Mouse (Mus musculus): ENCODE results near the gene Rnf114. TPM values are rescaled to one million over a fixed set of nuclear protein-coding genes. Genes with fewer than 3 reads are reported as not detected.

The Rnf114 gene
- polyA plus RNA-seq, 2 experiments, result 78.1 to 83.6 TPM

- Histone ChIP-seq H3K9me3 (ENCODE audit: control insufficient read depth, low read length) (no peaks in the 10 kb centered on the region), H3K9ac (ENCODE audit: low read depth, low read length, severe bottlenecking) (no peak overlapping the region), H3K4me2 (replicated peaks; ENCODE audit: low read depth, low read length, severe bottlenecking) (no peak overlapping the region), H3K4me3 (replicated peaks; ENCODE audit: low read length) (no peak overlapping the region), H3K36me3 (ENCODE audit: control insufficient read depth, insufficient read depth, low read length) (peaks cover 54% of the 10 kb centered on the region), H3K27me3 (ENCODE audit: control insufficient read depth, insufficient read depth, low read length) (no peaks in the 10 kb centered on the region), H3K27ac (replicated peaks; ENCODE audit: low read depth, low read length) (0 out of 2 replicates have a peak overlapping the region, but pooled peaks have one; percentile 15), H3K4me1 (ENCODE audit: control insufficient read depth, insufficient read depth, low read length) (peaks cover 8% of the 10 kb centered on the region; the same call in 1 of the 2 replicates)
- 81% methylated on average over 5 of the region's 5 CpGs for WGBS
- DNase-seq (ENCODE audit: low spot score), result no peak
- no peak for TF ChIP-seq POLR2A (IDR thresholded peaks at IDR 0.05; ENCODE audit: borderline replicate concordance, extremely low read depth, insufficient read depth, insufficient read length)
- no peak for ATAC-seq (ENCODE audit: low FRiP score, low read depth)
These were observed 16.8 kb upstream of the Rnf114 start for GRCm38 (mm10) chr2:167475596-167475995.

GRCm38 (mm10) chr2:167476200-167476688 is 16.2 kb upstream of the Rnf114 start:
- Histone ChIP-seq H3K9ac (ENCODE audit: low read depth, low read length, severe bottlenecking) (peak overlapping the region; percentile 21; the same call in 1 of the 2 replicates), H3K36me3 (ENCODE audit: control insufficient read depth, insufficient read depth, low read length) (peaks cover 54% of the 10 kb centered on the region)
- 39% methylated on average over 7 of the region's 7 CpGs for WGBS

GRCm38 (mm10) chr2:167476762-167477161 is 15.7 kb upstream of the Rnf114 start:
- no peaks in the 10 kb centered on the region for H3K27me3 ChIP-seq (ENCODE audit: control insufficient read depth, insufficient read depth, low read length)
- DNase-seq (ENCODE audit: low spot score) (no peak), ATAC-seq (ENCODE audit: low FRiP score, low read depth) (no peak)
- H3K4me1 ChIP-seq (ENCODE audit: control insufficient read depth, insufficient read depth, low read length), result peaks cover 8% of the 10 kb centered on the region; the same call in 1 of the 2 replicates
- H3K4me2 ChIP-seq (replicated peaks; ENCODE audit: low read depth, low read length, severe bottlenecking), result no peak overlapping the region
- TF ChIP-seq POLR2A (IDR thresholded peaks at IDR 0.05; ENCODE audit: borderline replicate concordance, extremely low read depth, insufficient read depth, insufficient read length), result no peak
- H3K36me3 ChIP-seq (ENCODE audit: control insufficient read depth, insufficient read depth, low read length), result peaks cover 49% of the 10 kb centered on the region
- H3K9me3 ChIP-seq (ENCODE audit: control insufficient read depth, low read length), result no peaks in the 10 kb centered on the region
- no peak overlapping the region for H3K4me3 ChIP-seq (replicated peaks; ENCODE audit: low read length)
- WGBS, result 79% methylated on average over 4 of the region's 4 CpGs
- H3K9ac ChIP-seq (ENCODE audit: low read depth, low read length, severe bottlenecking), result no peak overlapping the region
- peak overlapping the region; percentile 15; the same call in 1 of the 2 replicates for H3K27ac ChIP-seq (replicated peaks; ENCODE audit: low read depth, low read length)

More at GRCm38 (mm10) chr2:167476200-167476688, 16.2 kb upstream of the Rnf114 start:
- Histone ChIP-seq H3K4me2 (replicated peaks; ENCODE audit: low read depth, low read length, severe bottlenecking) (no peak overlapping the region), H3K27me3 (ENCODE audit: control insufficient read depth, insufficient read depth, low read length) (no peaks in the 10 kb centered on the region), H3K4me1 (ENCODE audit: control insufficient read depth, insufficient read depth, low read length) (peaks cover 8% of the 10 kb centered on the region; the same call in 1 of the 2 replicates), H3K4me3 (replicated peaks; ENCODE audit: low read length) (no peak overlapping the region), H3K27ac (replicated peaks; ENCODE audit: low read depth, low read length) (peak overlapping the region; percentile 15), H3K9me3 (ENCODE audit: control insufficient read depth, low read length) (no peaks in the 10 kb centered on the region)
- DNase-seq (ENCODE audit: low spot score), result peak; percentile 48
- peak; percentile 48 for ATAC-seq (ENCODE audit: low FRiP score, low read depth)
- TF ChIP-seq POLR2A (IDR thresholded peaks at IDR 0.05; ENCODE audit: borderline replicate concordance, extremely low read depth, insufficient read depth, insufficient read length), result no peak

GRCm38 (mm10) chr2:167478128-167478527 is 14.3 kb upstream of the Rnf114 start:
- no peak for TF ChIP-seq POLR2A (IDR thresholded peaks at IDR 0.05; ENCODE audit: borderline replicate concordance, extremely low read depth, insufficient read depth, insufficient read length)
- peaks cover 8% of the 10 kb centered on the region; the same call in 1 of the 2 replicates for H3K4me1 ChIP-seq (ENCODE audit: control insufficient read depth, insufficient read depth, low read length)
- no peaks in the 10 kb centered on the region for H3K27me3 ChIP-seq (ENCODE audit: control insufficient read depth, insufficient read depth, low read length)
- H3K9ac ChIP-seq (ENCODE audit: low read depth, low read length, severe bottlenecking), result no peak overlapping the region
- H3K9me3 ChIP-seq (ENCODE audit: control insufficient read depth, low read length), result no peaks in the 10 kb centered on the region
- ATAC-seq (ENCODE audit: low FRiP score, low read depth) (no peak), DNase-seq (ENCODE audit: low spot score) (no peak)
- H3K4me2 ChIP-seq (replicated peaks; ENCODE audit: low read depth, low read length, severe bottlenecking), result no peak overlapping the region
- WGBS, result 36% methylated on average over 2 of the region's 2 CpGs
- H3K36me3 ChIP-seq (ENCODE audit: control insufficient read depth, insufficient read depth, low read length), result peaks cover 50% of the 10 kb centered on the region
- no peak overlapping the region for H3K27ac ChIP-seq (replicated peaks; ENCODE audit: low read depth, low read length)
- H3K4me3 ChIP-seq (replicated peaks; ENCODE audit: low read length), result no peak overlapping the region

- DNase-seq (ENCODE audit: low spot score), result no peak
- no peaks in the 10 kb centered on the region for H3K9me3 ChIP-seq (ENCODE audit: control insufficient read depth, low read length)
- H3K27me3 ChIP-seq (ENCODE audit: control insufficient read depth, insufficient read depth, low read length), result no peaks in the 10 kb centered on the region
- H3K27ac ChIP-seq (replicated peaks; ENCODE audit: low read depth, low read length), result no peak overlapping the region
- no peak overlapping the region for H3K4me3 ChIP-seq (replicated peaks; ENCODE audit: low read length)
- ATAC-seq (ENCODE audit: low FRiP score, low read depth), result no peak
- H3K9ac ChIP-seq (ENCODE audit: low read depth, low read length, severe bottlenecking), result no peak overlapping the region; the same call in 1 of the 2 replicates
- peaks cover 50% of the 10 kb centered on the region for H3K36me3 ChIP-seq (ENCODE audit: control insufficient read depth, insufficient read depth, low read length)
- H3K4me1 ChIP-seq (ENCODE audit: control insufficient read depth, insufficient read depth, low read length), result peaks cover 8% of the 10 kb centered on the region; the same call in 1 of the 2 replicates
- TF ChIP-seq POLR2A (IDR thresholded peaks at IDR 0.05; ENCODE audit: borderline replicate concordance, extremely low read depth, insufficient read depth, insufficient read length), result no peak
- WGBS, result 90% methylated on average over 1 of the region's 1 CpGs
- H3K4me2 ChIP-seq (replicated peaks; ENCODE audit: low read depth, low read length, severe bottlenecking), result no peak overlapping the region
These were observed 12.9 kb upstream of the Rnf114 start for GRCm38 (mm10) chr2:167479501-167479900.

Measured in limb, embryonic 14.5 days (tissue).